Mouse (Mus musculus): ENCODE data around the gene Mllt11. TPM values are rescaled to one million over a fixed set of nuclear protein-coding genes. Genes with fewer than 3 reads are reported as not detected.

Mllt11 gene
- polyA plus RNA-seq (2011; ENCODE audit: insufficient read length, low read depth, missing spikeins), result 33.0 and 44.0 TPM in 2 replicates

DNA sequence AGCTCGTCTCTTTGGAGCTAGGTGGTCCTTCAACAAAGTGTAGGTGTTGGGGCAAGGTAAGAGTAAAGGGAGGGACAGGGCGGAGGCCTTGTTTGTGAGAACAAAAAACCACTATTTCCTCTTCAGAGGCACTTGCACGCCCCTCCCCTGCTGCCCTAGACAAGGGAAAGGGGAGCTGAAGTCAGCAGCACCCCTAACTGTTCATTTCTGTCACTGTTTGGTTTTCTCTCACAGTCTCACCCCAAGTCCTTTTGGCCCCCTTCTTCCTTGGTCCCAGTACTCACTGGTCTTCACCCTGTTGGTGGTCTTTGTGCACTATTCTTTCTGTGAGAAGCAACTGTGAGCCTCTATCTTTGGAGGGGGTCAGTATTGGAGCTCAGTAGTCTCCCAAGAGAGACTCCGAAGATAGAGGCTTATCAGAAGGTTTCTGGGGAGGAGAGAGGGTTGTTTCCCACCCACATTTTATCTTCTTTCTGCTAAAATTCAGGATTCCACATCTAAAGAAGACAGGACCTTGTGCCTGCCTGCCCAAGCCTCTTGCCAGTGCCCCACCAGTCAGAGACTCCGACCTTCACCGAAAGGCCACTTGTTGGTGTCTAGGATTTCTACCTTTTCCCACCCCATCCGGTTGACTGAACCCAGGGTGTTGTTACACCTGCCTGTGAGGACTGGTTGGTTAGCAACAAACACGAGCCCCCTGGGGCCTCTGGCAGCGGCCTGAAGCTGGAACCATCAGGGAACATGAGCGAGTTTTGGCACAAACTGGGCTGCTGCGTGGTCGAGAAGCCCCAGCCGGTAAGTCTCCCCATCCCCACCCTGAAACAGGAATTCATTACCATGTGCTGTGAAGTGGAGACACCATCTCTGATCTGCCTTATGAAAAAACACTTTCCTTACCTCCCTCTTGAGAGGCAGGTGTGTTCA is at the start of gene Mllt11:
TSS of gene Mllt11 (minus strand) at position 874 of the 924 bp plus-strand sequence.
- peaks cover 23% of the 10 kb centered on the region for H3K4me1 ChIP-seq (ENCODE audit: control insufficient read depth, insufficient read depth, low read length)
- peak within 1 kb of the TSS; percentile 81 for H3K27ac ChIP-seq (ENCODE audit: insufficient read depth, low read length)
- H3K4me3 ChIP-seq (ENCODE audit: insufficient read depth, low read length), result peak within 1 kb of the TSS; percentile 42
- TF ChIP-seq POLR2A (IDR thresholded peaks at IDR 0.05; ENCODE audit: low read depth, low read length) (no peak), CTCF (IDR thresholded peaks at IDR 0.05; ENCODE audit: borderline replicate concordance, insufficient read depth, low read length) (no peak)

- peak within 1 kb of the TSS; percentile 97 for H3K27ac ChIP-seq (ENCODE audit: insufficient read depth, low read length)
- H3K4me1 ChIP-seq (ENCODE audit: control insufficient read depth, insufficient read depth, low read length), result no peaks in the 10 kb centered on the region; the same call in 1 of the 2 replicates
- TF ChIP-seq POLR2A (IDR thresholded peaks at IDR 0.05; ENCODE audit: low read depth, low read length), result peak; percentile 80
- no peak for TF ChIP-seq CTCF (IDR thresholded peaks at IDR 0.05; ENCODE audit: borderline replicate concordance, insufficient read depth, low read length)
- peak within 1 kb of the TSS; percentile 96 for H3K4me3 ChIP-seq (ENCODE audit: insufficient read depth, low read length)
These were observed 49.5 kb upstream of the Mllt11 start, which contains the start of the genes Mindy1 and Prune1 for GRCm38 (mm10) chr3:95281216-95282126. Mindy1 (plus strand) TSS chr3:95281345. Prune1 (minus strand) TSS chr3:95282076.

DNA sequence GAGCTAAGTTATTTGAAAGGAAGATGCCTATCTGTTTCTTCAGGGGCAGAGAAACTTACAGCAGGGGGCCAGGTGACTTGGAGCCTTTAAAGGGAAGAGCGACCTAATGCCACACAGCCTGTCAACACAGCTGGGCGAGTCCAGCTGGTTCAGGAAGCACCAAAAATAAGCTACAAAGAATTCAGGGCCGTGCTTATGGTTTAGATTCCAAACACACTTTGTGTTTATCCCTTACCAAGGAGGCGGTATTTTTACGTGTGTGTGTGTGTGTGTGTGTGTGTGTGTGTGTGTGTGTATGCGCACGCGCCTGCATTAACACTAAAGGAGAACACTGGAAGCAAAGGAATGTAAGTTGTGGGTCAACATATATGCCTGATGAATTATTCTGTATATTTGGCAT is 48.8 kb upstream of the Mllt11 start:
- TF ChIP-seq POLR2A (IDR thresholded peaks at IDR 0.05; ENCODE audit: low read depth, low read length), result 0 out of 2 replicates have a peak, but pooled peaks have one; percentile 20
- TF ChIP-seq CTCF (IDR thresholded peaks at IDR 0.05; ENCODE audit: borderline replicate concordance, insufficient read depth, low read length), result no peak
- Histone ChIP-seq H3K4me3 (ENCODE audit: insufficient read depth, low read length) (peak overlapping the region; percentile 96), H3K27ac (ENCODE audit: insufficient read depth, low read length) (peak overlapping the region; percentile 49), H3K4me1 (ENCODE audit: control insufficient read depth, insufficient read depth, low read length) (no peaks in the 10 kb centered on the region; the same call in 1 of the 2 replicates)

DNA sequence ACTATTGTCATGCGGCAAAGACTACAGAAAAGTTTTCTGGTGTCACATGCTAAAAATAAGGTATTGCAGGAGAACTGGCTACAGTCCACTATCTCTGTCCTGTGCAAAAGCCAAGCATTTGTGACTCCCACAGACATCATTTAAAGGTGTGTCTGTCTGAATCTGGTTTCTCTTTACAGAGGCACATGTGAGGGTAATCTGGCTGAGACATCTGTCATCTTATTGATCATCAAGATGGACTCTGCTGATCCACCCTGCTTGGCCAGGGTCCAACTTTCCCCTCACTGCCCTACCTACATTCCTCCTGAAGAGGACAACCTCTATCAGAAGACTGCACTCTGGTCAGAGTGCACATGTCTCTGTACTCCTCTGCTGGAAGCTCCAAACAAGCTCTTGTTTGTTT is 45.2 kb upstream of the Mllt11 start:
- no peak overlapping the region for H3K4me3 ChIP-seq (ENCODE audit: insufficient read depth, low read length)
- TF ChIP-seq POLR2A (IDR thresholded peaks at IDR 0.05; ENCODE audit: low read depth, low read length), result no peak
- TF ChIP-seq CTCF (IDR thresholded peaks at IDR 0.05; ENCODE audit: borderline replicate concordance, insufficient read depth, low read length), result no peak
- no peaks in the 10 kb centered on the region; the same call in 1 of the 2 replicates for H3K4me1 ChIP-seq (ENCODE audit: control insufficient read depth, insufficient read depth, low read length)
- H3K27ac ChIP-seq (ENCODE audit: insufficient read depth, low read length), result no peak overlapping the region

GRCm38 (mm10) chr3:95276428-95276934 is 44.5 kb upstream of the Mllt11 start:
- Histone ChIP-seq H3K4me1 (ENCODE audit: control insufficient read depth, insufficient read depth, low read length) (no peaks in the 10 kb centered on the region; the same call in 1 of the 2 replicates), H3K4me3 (ENCODE audit: insufficient read depth, low read length) (no peak overlapping the region), H3K27ac (ENCODE audit: insufficient read depth, low read length) (no peak overlapping the region)
- TF ChIP-seq POLR2A (IDR thresholded peaks at IDR 0.05; ENCODE audit: low read depth, low read length), result no peak
- TF ChIP-seq CTCF (IDR thresholded peaks at IDR 0.05; ENCODE audit: borderline replicate concordance, insufficient read depth, low read length), result no peak

GRCm38 (mm10) chr3:95275161-95275560 is 43.2 kb upstream of the Mllt11 start:
- H3K4me3 ChIP-seq (ENCODE audit: insufficient read depth, low read length), result no peak overlapping the region
- TF ChIP-seq CTCF (IDR thresholded peaks at IDR 0.05; ENCODE audit: borderline replicate concordance, insufficient read depth, low read length) (no peak), POLR2A (IDR thresholded peaks at IDR 0.05; ENCODE audit: low read depth, low read length) (no peak)
- H3K27ac ChIP-seq (ENCODE audit: insufficient read depth, low read length), result no peak overlapping the region
- no peaks in the 10 kb centered on the region; the same call in 1 of the 2 replicates for H3K4me1 ChIP-seq (ENCODE audit: control insufficient read depth, insufficient read depth, low read length)

- no peak overlapping the region for H3K4me3 ChIP-seq (ENCODE audit: insufficient read depth, low read length)
- no peaks in the 10 kb centered on the region; the same call in 1 of the 2 replicates for H3K4me1 ChIP-seq (ENCODE audit: control insufficient read depth, insufficient read depth, low read length)
- H3K27ac ChIP-seq (ENCODE audit: insufficient read depth, low read length), result no peak overlapping the region
- TF ChIP-seq CTCF (IDR thresholded peaks at IDR 0.05; ENCODE audit: borderline replicate concordance, insufficient read depth, low read length) (no peak), POLR2A (IDR thresholded peaks at IDR 0.05; ENCODE audit: low read depth, low read length) (no peak)
These were observed 42.5 kb upstream of the Mllt11 start for GRCm38 (mm10) chr3:95274453-95274852.

GRCm38 (mm10) chr3:95273471-95273870 is 41.5 kb upstream of the Mllt11 start:
- TF ChIP-seq CTCF (IDR thresholded peaks at IDR 0.05; ENCODE audit: borderline replicate concordance, insufficient read depth, low read length) (no peak), POLR2A (IDR thresholded peaks at IDR 0.05; ENCODE audit: low read depth, low read length) (no peak)
- no peaks in the 10 kb centered on the region; the same call in 1 of the 2 replicates for H3K4me1 ChIP-seq (ENCODE audit: control insufficient read depth, insufficient read depth, low read length)
- H3K4me3 ChIP-seq (ENCODE audit: insufficient read depth, low read length), result no peak overlapping the region
- no peak overlapping the region for H3K27ac ChIP-seq (ENCODE audit: insufficient read depth, low read length)
